Mouse (Mus musculus) ES-Bruce4 (cell line): ENCODE measurements around the gene Zbp1. TPM values are rescaled to one million over a fixed set of nuclear protein-coding genes. Genes with fewer than 3 reads are reported as not detected.

Experiments
- H3K27ac ChIP-seq: 2 replicates; pipeline ENCODE4 v1.5.1; 2012; ENCODE audit warnings: low read length, inconsistent platforms; ENCODE audit not compliant: insufficient read depth
- H3K27me3 ChIP-seq: 2 replicates; pipeline ENCODE4 v1.6.1; 2012; ENCODE audit warnings: mild to moderate bottlenecking, low read length, inconsistent platforms; ENCODE audit not compliant: control insufficient read depth, poor library complexity, insufficient read depth, severe bottlenecking
- H3K36me3 ChIP-seq: 2 replicates; pipeline ENCODE4 v1.6.1; 2012; ENCODE audit warnings: inconsistent platforms, mild to moderate bottlenecking, low read length, moderate library complexity; ENCODE audit not compliant: control insufficient read depth, poor library complexity, insufficient read depth, severe bottlenecking
- H3K4me1 ChIP-seq: one replicate; pipeline ENCODE4 v1.8.1; 2011; ENCODE audit warnings: low read length; ENCODE audit not compliant: control insufficient read depth, insufficient read depth
- H3K4me3 ChIP-seq: 2 replicates; pipeline ENCODE4 v1.5.1; 2011; ENCODE audit warnings: low read depth, mild to moderate bottlenecking, low read length
- H3K9ac ChIP-seq: 2 replicates; pipeline ENCODE4 v1.6.1; 2012; ENCODE audit warnings: low read depth, mild to moderate bottlenecking, inconsistent platforms; ENCODE audit not compliant: poor library complexity, severe bottlenecking
- H3K9me3 ChIP-seq: replicated peaks from 2 replicates; pipeline ENCODE4 v1.6.1; 2012; ENCODE audit warnings: mild to moderate bottlenecking, low read length, inconsistent platforms; ENCODE audit not compliant: control insufficient read depth, poor library complexity, insufficient read depth, severe bottlenecking
- CTCF ChIP-seq: IDR thresholded peaks from one replicate; pipeline ENCODE4 v1.8.1; 2011; ENCODE audit warnings: low read depth, low read length
- EP300 ChIP-seq: IDR thresholded peaks from 2 replicates; pipeline ENCODE4 v1.6.1; 2011; ENCODE audit warnings: low read depth, low read length; ENCODE audit not compliant: insufficient read depth
- POLR2A ChIP-seq: IDR thresholded peaks from one replicate; pipeline ENCODE4 v1.8.1; 2011; ENCODE audit warnings: low read length; ENCODE audit not compliant: insufficient read depth
- polyA plus RNA-seq: library from polyadenylated mRNA; stranded (reverse); fragments of >200 nt; gene quantifications from 2 replicates; pipeline ENCODE4 v1.2.4, GENCODE M21; 2011; ENCODE audit warnings: low read depth; ENCODE audit not compliant: missing spikeins, insufficient read depth, insufficient read length

Gene Zbp1
- polyA plus RNA-seq, 1 experiment, result 6.8 TPM

GRCm38 (mm10) chr2:173253761-173254662 lies 35.3 kb upstream of the Zbp1 start:
- Histone ChIP-seq H3K4me3 (no peak overlapping the region), H3K9me3 (no peaks in the 10 kb centered on the region), H3K27me3 (no peaks in the 10 kb centered on the region), H3K36me3 (no peaks in the 10 kb centered on the region), H3K4me1 (peaks cover 8% of the 10 kb centered on the region), H3K27ac (no peak overlapping the region), H3K9ac (0 out of 2 replicates have a peak overlapping the region, but pooled peaks have one; percentile 19)
- TF ChIP-seq CTCF (no peak), EP300 (no peak), POLR2A (no peak)

GRCm38 (mm10) chr2:173251675-173252074 lies 33.0 kb upstream of the Zbp1 start:
- Histone ChIP-seq H3K9ac (no peak overlapping the region), H3K36me3 (no peaks in the 10 kb centered on the region), H3K27me3 (no peaks in the 10 kb centered on the region), H3K4me1 (peaks cover 12% of the 10 kb centered on the region), H3K9me3 (no peaks in the 10 kb centered on the region), H3K4me3 (no peak overlapping the region), H3K27ac (no peak overlapping the region)
- TF ChIP-seq EP300, result no peak
- TF ChIP-seq CTCF, result no peak
- TF ChIP-seq POLR2A, result no peak

GRCm38 (mm10) chr2:173251133-173251532 lies 32.4 kb upstream of the Zbp1 start:
- H3K9ac ChIP-seq, result no peak overlapping the region
- H3K36me3 ChIP-seq, result no peaks in the 10 kb centered on the region
- TF ChIP-seq EP300 (no peak), POLR2A (no peak)
- H3K27ac ChIP-seq, result no peak overlapping the region
- no peak overlapping the region for H3K4me3 ChIP-seq
- H3K4me1 ChIP-seq, result peaks cover 14% of the 10 kb centered on the region
- no peaks in the 10 kb centered on the region for H3K27me3 ChIP-seq
- H3K9me3 ChIP-seq, result no peaks in the 10 kb centered on the region

GRCm38 (mm10) chr2:173250411-173250810 lies 31.7 kb upstream of the Zbp1 start:
- Histone ChIP-seq H3K27me3 (no peaks in the 10 kb centered on the region), H3K27ac (no peak overlapping the region), H3K4me3 (no peak overlapping the region), H3K4me1 (peaks cover 14% of the 10 kb centered on the region), H3K9ac (no peak overlapping the region), H3K9me3 (no peaks in the 10 kb centered on the region), H3K36me3 (no peaks in the 10 kb centered on the region)
- TF ChIP-seq EP300 (no peak), POLR2A (no peak)

GRCm38 (mm10) chr2:173249965-173250364 lies 31.2 kb upstream of the Zbp1 start:
- H3K36me3 ChIP-seq, result no peaks in the 10 kb centered on the region
- H3K9me3 ChIP-seq, result no peaks in the 10 kb centered on the region
- H3K4me3 ChIP-seq, result no peak overlapping the region
- no peak overlapping the region for H3K27ac ChIP-seq
- H3K4me1 ChIP-seq, result peaks cover 14% of the 10 kb centered on the region
- TF ChIP-seq EP300, result no peak
- no peak for TF ChIP-seq CTCF
- TF ChIP-seq POLR2A, result no peak
- H3K9ac ChIP-seq, result no peak overlapping the region
- H3K27me3 ChIP-seq, result no peaks in the 10 kb centered on the region

- no peaks in the 10 kb centered on the region for H3K27me3 ChIP-seq
- H3K9ac ChIP-seq, result no peak overlapping the region
- H3K4me1 ChIP-seq, result peaks cover 12% of the 10 kb centered on the region
These were observed 30.7 kb upstream of the Zbp1 start for GRCm38 (mm10) chr2:173249386-173249785.

More at GRCm38 (mm10) chr2:173249386-173249785, 30.7 kb upstream of the Zbp1 start:
- TF ChIP-seq EP300, result no peak
- no peak overlapping the region for H3K4me3 ChIP-seq
- H3K36me3 ChIP-seq, result no peaks in the 10 kb centered on the region
- H3K9me3 ChIP-seq, result no peaks in the 10 kb centered on the region
- H3K27ac ChIP-seq, result no peak overlapping the region
